Mouse (Mus musculus) thymus, adult 18-20 months (tissue): ENCODE data around the gene Adora3.

Source experiments
- DNase-seq, 2 experiments: peaks; one replicate each; pipeline ENCODE4 v3.0.0; 2022; ENCODE audit warnings: mixed read lengths in 2 of 2

The Adora3 gene

DNA sequence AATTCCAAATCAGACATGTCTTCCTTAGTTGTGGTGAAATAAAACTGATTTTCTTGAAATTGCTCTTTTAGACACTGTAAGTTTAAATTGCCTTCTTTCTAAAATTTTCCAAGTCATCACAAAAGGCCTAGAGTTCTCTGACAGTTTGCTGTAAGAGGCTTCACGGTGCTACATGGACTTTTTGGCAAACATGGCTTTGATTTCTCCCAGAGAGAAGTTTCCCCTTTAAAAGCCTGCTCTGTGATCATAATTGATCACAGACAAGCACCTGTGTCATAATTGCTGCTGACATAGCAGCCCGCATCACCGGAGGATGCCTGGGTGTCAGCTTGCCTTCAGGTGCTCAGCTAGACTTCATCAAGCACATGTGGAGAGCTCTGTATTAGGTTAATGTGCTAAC lies at the start of gene Adora3, which contains the start of gene Tmigd3:
Gene Adora3, plus strand, starts transcription at position 301 of the 400 bp plus-strand sequence.
Gene Tmigd3, plus strand, starts transcription at position 346 of the 400 bp plus-strand sequence.
- no peak for DNase-seq

DNA sequence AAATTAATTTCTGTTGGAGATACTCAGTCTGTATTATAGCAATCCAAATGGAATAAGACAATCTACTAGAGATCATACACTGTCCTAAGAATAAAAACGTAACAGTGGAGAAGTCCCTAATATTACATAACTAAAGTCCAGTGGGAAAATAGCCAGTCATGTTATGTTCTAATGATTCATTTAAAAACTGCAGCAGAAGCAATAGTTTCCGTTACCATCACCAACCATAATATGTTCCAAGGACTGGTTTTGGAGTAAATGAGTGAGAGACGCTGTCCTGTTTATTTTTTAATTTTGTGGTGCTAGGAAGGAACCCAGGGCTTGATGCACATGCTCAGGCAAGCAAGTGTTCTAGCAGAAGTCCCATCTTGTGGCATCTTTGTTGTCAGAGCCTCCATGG lies 49.2 kb upstream of the Adora3 start:
- DNase-seq = no peak

DNA sequence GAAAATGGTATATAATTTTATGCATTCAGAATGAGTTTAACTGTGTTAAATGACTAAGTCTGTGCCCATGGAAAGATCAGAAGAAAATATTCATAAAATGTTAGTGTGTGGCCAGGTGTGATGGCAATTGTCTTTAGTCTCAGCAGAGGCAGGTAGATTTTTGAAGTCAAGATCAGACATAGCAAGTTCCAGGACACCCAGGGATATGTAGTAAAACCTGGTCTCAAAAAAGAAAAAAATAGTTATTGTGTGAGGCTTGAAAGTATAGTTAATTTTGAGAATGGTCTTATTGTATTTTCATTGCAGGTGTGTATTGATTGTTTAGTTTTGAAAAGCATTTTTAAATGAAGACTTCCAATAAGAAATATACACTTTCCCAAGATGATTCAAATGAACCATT lies 47.0 kb upstream of the Adora3 start:
- DNase-seq = no peak

DNA sequence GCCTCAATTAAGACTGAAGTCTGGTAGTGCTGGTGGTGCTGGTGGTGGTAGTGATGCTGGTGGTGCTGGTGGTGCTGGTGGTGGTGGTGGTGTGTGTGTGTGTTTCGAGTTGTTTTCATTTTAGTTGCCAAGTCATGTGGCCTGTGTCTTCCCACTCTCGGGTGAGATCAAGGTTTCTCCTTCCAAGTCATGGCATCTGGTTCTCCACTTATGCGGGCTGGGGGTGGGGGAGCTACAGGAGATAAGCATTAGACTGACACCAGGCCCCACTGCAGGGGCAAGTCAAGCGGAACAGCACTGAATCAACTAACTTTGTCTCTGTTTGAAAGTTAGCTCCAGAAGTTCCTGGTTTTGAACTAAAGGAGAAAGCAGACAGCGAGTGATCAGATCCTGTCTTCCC lies 46.6 kb upstream of the Adora3 start:
- no peak for DNase-seq

DNA sequence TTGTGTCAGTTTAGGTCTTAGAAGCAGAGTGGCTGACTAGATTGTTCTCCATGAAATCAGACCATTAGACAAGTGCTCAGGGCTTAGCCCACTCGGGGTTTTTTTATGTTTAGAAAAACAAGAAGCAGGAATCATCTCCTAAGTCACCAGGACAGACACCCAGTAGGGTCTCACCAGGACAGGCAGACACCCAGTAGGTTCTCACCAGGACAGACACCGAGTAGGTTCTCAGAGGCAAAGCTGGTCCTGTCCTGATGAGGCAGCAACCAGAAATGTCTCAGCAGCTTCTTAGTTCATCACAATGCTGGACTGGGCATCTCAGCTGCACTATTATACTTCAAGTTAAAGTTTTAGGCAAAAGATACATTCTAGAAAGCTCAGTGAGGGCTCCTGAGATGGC lies 46.0 kb upstream of the Adora3 start:
- no peak for DNase-seq

DNA sequence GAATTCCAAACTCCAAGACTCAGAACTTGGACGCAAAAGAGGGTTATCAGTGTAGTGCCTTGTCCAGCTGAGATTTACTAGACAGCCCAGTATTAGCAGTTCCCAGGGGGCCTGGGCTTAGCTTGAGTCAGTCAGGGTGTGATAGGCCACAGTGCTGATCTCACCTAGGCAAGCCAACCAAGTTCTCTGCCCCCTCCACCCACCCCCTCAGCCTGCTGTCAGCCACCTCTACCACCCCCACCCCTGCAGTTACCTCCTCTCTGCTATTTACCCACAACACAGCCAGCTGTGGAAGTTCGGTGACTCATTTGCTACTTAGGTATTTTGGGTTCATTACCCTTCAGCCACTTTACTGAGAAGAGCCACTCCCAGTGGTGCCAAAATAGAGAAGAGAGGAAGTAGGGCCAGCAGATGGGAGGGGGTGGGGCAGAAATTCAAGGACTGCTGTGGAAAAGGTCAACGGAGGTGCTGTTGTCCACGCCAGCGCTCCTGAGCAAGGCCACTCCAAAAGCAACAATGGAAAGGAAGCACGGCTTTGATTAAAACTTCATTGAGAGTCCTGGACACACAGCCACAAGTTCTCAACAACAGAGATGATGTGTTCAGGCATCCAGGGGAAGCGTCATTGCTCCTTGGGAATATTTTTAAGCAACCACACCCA lies 45.0 kb upstream of the Adora3 start:
- DNase-seq = no peak

DNA sequence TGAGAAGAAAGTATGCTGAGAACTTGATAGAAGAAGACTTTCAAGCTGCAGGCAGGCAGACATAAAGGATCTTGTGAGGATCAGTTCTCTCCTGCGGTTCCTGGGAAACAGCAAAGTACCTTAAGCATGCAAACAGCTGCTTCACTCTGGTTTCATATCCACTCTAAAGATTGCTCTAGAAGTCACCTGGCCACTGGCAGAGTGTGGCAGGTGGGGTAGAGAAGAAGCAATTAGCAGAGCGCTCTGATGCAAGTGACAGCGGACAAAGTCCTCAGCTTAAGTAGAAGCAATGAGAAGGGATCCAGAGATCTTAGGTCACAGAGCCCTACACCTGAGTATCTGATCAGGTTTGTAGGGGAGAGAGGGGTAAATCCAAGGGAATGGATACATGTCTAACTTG lies 39.1 kb upstream of the Adora3 start:
- no peak for DNase-seq

DNA sequence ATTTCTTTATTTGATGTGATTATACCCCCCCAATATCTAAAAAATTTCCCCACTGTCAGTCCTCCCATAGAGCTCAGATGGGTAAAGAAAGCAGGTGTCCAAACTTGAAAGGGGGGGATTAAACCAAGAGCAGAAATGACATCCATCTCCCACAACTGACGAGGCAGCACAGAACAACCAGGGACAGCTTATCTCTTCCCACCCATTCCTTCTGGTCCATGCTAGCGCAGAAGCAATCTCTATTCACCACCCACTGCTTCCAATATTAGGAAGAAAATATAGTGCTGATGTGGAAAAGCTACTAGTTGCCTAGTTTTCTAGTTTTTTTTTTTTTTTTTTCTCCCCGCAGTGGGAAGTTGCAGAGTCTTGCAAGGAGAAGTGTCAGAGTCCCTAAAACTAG lies 34.8 kb upstream of the Adora3 start:
- no peak for DNase-seq

DNA sequence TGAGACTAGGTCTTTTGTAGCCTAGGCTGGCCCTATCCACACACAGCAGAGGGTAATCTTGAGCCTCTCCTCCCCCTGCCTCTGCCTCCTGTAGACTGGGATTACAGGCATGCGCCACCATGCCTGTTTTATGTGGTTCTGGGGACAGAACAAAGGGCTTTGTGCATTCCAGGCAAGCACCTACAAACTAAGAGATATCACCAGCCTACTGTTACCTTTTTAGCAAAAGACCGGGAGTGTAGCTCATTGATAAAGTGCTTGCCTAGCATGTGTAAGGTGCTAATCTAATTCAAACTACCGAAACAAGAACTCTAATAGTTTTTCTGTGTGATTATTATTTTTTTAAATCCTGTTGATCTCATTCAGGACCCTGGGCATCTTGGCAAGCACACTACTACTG lies 33.8 kb upstream of the Adora3 start:
- DNase-seq = no peak

DNA sequence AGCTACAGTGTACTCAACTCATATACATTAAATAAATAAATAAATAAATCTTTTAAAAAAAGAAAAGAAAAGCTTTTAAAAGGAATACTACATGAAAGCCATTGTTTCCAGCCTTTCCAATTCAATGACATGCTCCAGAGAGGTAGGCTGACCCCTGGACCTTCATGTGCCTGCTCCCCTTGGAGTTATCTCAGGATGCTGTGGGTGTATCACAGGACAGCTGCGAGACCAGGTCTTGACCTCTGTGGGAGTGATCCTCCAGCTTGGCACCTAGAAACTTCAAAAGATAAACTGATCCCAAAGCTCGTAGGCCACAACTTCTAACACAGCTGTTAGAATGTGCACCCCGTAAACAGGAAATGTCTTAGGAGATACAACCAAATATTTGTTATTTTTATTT lies 32.0 kb upstream of the Adora3 start:
- DNase-seq = no peak

DNA sequence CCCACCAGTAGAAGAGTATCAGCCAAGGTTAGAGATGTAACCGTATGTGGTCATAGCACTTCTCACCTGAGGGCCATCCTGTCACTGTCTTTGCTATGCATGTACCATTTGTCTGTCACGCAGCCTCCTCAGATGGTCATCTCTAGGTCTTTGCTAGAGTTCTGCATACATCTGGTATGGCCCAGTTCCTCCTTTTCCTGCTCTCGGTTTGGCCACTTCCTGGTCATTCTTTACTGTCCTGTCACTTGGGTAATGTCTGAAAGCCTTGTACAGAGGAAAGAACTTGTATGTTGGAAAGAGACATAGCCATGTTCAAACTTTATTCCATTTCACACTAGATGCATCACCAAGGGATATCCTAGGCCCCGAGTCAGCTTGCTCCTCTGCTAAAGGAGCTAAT lies 30.8 kb upstream of the Adora3 start:
- no peak for DNase-seq

DNA sequence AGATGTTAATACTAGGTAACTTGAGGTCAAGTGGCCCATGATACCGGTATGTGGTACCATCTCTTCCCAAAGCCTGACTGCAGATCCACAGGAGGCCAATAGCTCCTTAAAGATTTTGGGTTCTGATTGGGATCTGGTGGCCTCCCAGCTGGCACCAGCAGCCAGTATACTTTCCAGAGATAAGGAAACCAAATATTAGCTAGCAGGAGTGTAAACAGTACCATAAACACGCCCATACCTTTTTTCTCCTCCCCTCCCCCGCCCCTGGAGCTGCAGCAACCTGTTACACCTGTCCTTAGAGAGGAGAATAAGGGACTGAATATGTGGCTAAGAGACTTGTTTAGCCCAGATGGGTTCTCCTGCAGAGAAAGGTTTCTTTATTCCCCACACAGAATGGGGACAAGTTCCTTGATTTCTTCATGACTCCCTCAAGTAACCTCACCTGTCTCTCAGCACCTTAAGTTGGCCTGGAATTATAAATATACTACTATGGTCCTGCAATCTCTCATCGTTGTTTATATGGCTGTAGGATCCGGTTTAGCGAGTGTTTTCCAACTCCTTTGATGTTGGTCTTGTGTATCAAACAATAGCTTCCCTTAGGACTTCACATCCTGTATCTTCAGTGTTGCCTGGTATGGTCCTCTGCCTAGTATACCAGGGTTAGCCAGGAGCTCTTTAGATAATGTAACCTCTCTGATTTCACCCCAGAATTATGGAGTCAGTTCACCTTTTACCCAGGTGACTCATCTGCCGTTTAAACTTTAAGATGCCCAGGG lies 24.2 kb upstream of the Adora3 start:
- no peak for DNase-seq

DNA sequence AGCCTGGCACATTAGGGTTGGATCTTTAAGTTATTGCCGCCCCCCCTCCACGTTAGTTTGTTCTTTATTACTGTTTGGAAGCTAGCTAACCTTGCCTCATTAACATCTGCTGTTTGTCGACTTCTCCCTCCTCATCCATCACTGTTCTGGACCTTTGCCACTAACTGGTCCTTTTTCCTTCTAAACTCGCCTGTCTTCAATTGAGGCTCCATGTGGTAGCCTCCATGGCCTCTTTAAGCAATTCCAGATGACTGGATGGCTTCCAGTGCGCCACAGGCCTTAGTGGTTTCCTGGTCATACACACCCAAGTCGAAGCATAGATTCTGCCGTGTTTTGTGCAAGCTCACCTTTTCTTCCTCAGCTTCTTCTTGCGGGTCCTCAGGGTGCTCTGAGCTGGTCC lies 16.9 kb upstream of the Adora3 start:
- DNase-seq = no peak

DNA sequence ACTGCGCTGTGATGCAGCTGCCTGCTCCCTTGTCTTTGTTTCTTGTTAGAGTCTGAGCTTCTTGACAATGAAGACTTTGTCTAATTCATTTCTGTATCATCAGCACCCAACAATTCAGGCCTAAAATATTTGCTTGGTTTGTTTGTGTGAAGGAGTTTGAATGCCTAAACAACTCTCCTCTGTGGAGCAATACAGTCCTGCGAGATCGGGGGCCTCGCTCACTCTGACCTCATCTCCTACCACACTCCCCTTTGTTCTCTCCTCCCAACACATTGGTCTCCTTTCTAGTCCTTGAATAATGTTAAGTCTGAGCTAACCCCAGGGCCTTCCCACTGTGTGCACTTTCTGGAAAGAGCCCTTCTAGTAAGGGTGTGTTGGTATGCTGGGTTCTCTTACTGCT lies 15.9 kb upstream of the Adora3 start:
- DNase-seq = no peak

DNA sequence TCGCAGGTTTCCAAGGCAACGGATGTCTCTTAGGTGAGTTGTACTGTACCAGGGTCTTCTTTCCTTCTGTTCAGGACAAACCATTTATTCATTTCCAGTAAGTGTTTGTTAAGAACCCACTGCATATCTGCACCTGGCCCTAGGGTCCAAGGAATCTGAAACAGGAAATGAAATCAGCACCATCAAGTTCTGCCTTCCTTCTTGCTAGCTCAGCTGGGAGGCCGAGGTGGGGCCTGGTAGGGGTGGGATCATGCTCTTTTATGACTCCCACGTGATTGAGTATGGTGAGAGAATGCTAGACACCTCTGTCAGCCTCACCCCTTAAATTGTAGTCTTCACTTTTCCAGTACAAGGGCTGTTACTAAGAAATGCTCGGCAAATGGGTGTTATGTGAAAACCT lies 13.1 kb upstream of the Adora3 start:
- DNase-seq = no peak

DNA sequence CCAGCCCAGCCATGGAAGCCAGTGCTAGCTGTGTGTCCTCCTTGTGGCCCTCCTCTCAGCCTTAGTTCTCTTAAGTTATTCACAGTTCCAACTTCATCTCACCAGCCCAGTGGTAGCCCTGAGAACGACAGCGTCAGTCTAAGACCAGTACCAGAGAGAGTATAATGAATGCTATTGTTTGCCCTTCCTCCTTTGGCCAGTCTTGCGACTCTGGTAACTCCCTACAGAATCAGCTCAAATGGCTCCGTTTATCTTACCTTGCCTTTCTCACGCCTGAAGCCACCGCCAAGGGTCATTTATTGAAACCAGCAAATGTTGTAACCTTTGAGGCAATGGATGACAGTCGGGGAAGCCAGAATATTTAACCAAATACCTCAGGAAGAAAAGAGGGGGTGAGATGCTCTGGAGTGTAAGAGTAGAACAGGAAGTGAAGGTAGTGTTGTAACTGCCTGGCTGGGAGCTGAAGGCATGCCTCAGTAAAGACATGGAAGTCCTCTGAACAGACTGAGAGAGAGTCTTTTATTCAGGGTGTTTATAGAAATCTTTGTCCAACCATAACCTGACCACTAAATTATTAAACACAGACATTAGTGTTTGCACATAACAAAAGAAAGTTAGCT lies 8.8 kb upstream of the Adora3 start:
- no peak for DNase-seq

DNA sequence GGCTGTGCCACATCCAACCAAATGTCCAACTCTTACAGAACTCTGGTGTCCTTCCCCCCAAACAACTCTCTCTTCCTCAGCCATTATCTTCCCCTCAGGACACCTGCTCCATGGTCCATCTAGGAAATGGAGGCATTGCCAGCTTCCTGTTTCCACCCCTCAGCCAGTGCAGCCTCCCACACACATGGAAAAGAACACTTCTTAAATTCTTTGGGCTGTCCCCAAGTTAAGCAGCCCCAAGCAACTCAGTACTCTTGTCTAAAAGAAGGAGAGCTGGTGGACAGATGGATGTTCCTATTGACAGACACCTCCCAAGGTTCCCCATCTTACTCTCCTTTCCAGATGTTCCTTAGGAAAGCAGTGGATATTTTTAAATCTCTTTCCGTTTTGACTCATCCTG lies 6.5 kb upstream of the Adora3 start:
- no peak for DNase-seq

DNA sequence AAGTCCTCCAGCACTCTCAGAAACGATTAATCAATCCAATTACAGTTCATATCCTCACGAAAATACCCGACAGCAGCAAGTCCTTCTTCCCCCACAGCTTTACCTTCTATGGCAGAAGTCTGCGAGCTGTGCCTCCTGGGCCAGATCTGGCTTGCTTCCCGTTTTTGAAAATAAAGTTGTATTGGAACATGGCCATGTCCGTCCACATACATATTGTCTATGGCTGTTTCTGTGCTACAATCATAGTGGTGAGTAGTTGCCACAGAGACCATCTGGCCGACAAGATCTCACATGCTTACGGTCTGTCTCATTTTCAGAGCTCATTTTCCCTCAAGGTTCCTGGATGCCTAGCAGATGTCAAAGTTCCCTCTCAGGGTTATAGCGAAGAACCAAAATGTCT lies 5.5 kb upstream of the Adora3 start:
- no peak for DNase-seq

DNA sequence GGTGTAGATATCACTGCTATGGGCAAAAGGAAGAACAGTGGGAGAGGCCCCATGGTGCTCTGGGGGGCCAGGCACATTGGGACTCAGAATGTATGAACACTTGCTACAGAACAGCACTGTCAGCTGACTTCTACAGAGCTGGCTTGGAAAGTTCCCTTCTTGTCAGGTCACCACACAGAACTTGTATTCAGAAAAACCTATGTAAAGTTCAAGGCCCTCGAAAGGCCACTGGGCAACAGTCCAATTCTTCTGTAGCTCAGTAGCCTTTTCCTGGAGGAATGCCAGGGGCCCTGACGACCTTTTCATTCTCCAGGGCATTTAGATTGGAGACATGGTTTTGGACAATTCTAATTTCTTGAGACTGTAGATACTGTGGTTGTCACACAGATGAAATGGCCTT lies 2.5 kb upstream of the Adora3 start:
- no peak for DNase-seq

DNA sequence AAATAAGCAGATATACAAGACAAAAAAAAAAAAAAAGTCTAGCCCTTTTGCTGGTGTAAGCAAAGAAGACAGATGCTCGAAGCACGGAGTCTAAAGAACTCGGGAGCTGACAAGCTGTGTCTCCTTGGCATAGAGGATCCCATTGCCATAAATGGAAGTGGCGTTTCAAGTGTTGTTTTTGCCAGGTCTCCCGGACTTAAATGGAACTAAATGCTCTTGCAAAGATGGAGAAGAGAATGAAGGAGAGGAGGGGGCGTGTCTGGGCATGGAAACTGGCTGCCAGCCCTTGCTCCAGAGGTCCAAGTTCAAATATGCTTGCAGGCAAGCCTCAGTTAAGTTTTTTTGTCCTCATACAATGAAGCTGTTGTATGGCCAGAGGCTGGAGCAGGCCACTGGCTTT lies 1.4 kb downstream of the Adora3 start:
- no peak for DNase-seq

DNA sequence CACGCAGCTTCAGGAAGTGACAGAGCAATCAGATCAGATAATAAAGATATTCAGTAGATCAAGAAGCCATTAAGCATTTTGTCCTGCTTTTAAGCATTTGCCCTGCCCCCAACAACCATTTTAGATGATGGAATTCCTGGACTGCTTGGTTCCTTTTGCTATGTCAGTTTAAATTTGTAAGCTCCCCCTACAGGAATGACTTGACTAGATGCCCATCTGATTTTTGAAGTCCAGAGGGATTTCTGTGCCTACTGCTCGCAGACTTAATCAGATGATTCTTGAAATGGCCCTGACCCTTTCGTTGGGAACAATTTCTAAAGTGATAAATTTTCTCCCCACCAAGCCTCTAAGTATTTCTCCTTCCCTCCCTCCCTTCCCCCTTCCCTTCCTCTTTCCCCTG lies 1.9 kb downstream of the Adora3 start:
- no peak for DNase-seq

DNA sequence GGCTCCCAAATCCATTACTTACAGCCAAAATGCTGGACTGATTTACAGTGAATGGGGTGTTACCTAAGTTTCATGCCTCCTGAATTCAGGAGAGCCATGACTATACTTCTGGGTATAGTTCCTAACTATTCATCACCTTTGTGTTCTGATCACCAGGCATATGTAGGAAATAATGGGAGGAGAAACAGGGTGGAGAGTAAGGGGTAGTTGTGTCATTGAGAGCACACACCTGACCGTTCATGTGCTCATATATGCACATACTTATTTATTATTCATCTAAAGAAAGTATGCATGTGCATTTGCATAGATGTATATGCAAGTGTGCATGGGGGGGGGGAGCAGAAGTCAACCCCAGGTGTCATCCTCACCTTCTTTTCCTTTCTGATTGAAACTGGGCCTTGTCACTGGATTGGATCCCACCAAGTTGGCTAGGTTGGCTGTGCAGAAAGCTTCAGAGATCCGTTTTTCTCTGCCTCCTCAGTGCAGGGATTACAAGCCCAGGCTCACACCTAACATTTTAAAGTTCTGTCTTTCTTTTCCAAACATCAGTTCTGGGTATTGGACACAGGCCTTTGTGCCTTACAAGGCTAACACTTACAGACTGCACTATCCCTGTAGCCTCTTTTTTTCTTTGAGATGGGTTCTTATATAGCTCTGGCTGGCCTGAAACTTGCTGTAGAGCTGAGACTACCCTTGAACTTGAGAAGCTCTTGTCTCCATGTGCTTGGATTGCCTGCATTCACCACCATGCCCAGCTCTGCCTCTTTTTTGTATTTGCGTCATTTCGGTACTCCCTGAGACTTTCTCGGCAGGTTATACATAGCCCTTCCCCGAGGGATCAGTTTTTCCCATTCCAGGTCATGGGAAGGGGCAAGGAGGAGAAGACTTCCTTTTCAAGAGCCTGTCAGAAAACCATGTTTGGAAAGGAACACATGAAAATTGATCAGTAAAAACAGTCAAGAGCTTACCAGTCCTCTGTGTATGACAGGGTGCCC lies 3.1 kb downstream of the Adora3 start:
- no peak for DNase-seq

DNA sequence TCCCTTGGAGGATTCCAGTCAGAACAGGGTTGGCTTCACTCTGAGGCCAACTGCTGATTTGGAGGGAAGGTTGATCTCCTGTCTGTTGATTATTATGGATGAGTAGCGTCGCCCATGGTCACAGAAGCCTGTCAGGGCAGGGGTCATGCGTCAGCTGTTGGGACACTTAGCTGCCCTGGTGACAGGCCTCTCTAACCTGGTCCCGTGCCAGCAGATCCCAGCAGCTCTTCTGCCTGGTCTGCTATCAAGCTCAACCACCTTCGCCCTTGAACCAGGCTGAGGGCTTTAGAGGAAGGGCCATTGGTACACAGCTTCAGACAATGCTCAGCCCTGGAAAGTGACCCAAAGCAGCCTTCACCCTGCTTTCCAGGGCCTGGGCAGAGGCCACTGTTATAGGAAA lies 5.4 kb downstream of the Adora3 start:
- DNase-seq = no peak
